Mouse (Mus musculus) hindbrain, embryonic 14.5 days (tissue): ENCODE results near the gene Map3k6. TPM values are rescaled to one million over a fixed set of nuclear protein-coding genes. Genes with fewer than 3 reads are reported as not detected.
A peak's percentile ranks its signal among the peaks of the same experiment; 100 is the strongest.

ENCODE experiments used
- ATAC-seq: fragments of 200-750 bp; cut with Nextera tagmentation; 2 replicates; pipeline ENCODE4 v1.8.0; 2017; ENCODE audit warnings: moderate number of reproducible peaks, mild to moderate bottlenecking, moderate TSS enrichment, moderate library complexity; ENCODE audit not compliant: low FRiP score
- DNase-seq: peaks from one replicate; pipeline ENCODE4 v3.0.0-alpha.2; 2015; ENCODE audit warnings: low spot score
- H3K27ac ChIP-seq: fragments of 300-500 bp; sonication (generic); 2 replicates; pipeline ENCODE4 v1.5.1; 2014; ENCODE audit warnings: mild to moderate bottlenecking, moderate library complexity
- H3K27me3 ChIP-seq: fragments of 300-500 bp; sonication (generic); 2 replicates; pipeline ENCODE4 v1.6.1; 2014; ENCODE audit warnings: mild to moderate bottlenecking, low read length, mixed read lengths; ENCODE audit not compliant: control insufficient read depth, insufficient read depth
- H3K36me3 ChIP-seq: fragments of 300-500 bp; sonication (generic); replicated peaks from 2 replicates; pipeline ENCODE4 v1.6.1; 2014; ENCODE audit not compliant: control insufficient read depth, insufficient read depth
- H3K4me1 ChIP-seq: fragments of 300-500 bp; sonication (generic); replicated peaks from 2 replicates; pipeline ENCODE4 v1.6.1; 2014; ENCODE audit warnings: antibody characterized with exemption, low read length, mixed read lengths; ENCODE audit not compliant: control insufficient read depth, insufficient read depth
- H3K4me2 ChIP-seq: fragments of 300-500 bp; sonication (generic); replicated peaks from 2 replicates; pipeline ENCODE4 v1.6.1; 2014; ENCODE audit warnings: mild to moderate bottlenecking, moderate library complexity
- H3K4me3 ChIP-seq: fragments of 300-500 bp; sonication (generic); replicated peaks from 2 replicates; pipeline ENCODE4 v1.5.1; 2014; ENCODE audit warnings: mild to moderate bottlenecking, low read length
- H3K9ac ChIP-seq: fragments of 300-500 bp; sonication (generic); 2 replicates; pipeline ENCODE4 v1.6.1; 2014
- H3K9me3 ChIP-seq: fragments of 300-500 bp; sonication (generic); 2 replicates; pipeline ENCODE4 v1.6.1; 2016; ENCODE audit warnings: low read length; ENCODE audit not compliant: control insufficient read depth
- WGBS: fragments of 180-500 bp; shearing (Covaris S2); extraction: QIAGEN DNeasy Blood & Tissue Kit; methylation state at CpG from one replicate; pipeline ENCODE4 v1.1.7; 2014; 5-methylcytosine and 5-hydroxymethylcytosine counted together
- polyA plus RNA-seq: library from polyadenylated mRNA; unstranded; fragments of >200 nt; fragmentation: Nextera tagmentation; extraction: Ambion mirVana; gene quantifications from 2 replicates; pipeline ENCODE4 v1.2.1, GENCODE M21; 2014

Map3k6 gene
- polyA plus RNA-seq, 1 experiment from 2014 or later: 1.7 TPM

DNA sequence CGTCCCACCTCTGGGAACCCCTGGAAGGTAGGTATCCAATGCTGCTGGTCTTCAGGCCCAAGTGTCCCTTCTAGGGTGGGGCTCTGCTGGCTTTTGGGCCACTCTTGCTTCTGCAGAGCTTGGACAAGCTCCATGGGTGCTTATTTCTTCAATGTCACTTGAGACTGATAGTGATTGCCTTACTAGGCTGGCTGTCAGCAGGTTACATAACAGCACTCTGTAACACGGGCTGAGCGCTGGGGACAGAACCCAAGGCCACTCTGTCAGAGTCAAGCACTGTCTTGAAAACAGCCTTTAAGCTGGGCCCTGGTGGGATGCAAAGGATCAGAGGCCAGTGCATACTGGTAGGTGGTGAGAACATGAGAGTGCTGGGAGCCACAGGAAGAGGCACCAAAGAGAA lies 24.7 kb downstream of the Map3k6 start:
- no peak overlapping the region for H3K4me2 ChIP-seq
- no peak overlapping the region for H3K27ac ChIP-seq
- 97% methylated on average over 3 of the region's 3 CpGs for WGBS
- H3K9me3 ChIP-seq: peaks cover 3% of the 10 kb centered on the region; the same call in 1 of the 2 replicates
- H3K27me3 ChIP-seq: no peaks in the 10 kb centered on the region
- no peaks in the 10 kb centered on the region for H3K4me1 ChIP-seq
- H3K4me3 ChIP-seq: no peak overlapping the region
- H3K36me3 ChIP-seq: peaks cover 60% of the 10 kb centered on the region
- DNase-seq (no peak), ATAC-seq (no peak)
- no peak overlapping the region for H3K9ac ChIP-seq

DNA sequence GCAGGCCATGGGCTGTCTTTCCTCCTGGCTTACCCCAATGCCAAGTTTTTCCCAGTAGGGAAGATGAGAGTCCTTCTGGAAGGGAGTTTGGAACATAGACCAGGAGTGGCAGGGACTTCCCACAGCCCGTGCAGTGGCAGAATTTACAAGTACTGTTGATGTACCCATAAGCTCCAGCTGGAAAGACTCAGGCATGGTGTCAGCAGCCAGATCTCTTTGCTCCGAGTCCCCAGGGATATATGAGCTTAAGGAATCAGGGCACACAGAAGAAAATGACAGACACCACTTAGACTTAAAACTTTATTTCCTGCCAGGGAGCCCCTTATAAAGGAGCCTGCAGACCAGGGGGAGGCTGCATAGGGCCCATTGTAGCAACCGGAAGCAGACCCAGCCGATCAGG lies 25.1 kb downstream of the Map3k6 start:
- Histone ChIP-seq H3K36me3 (peaks cover 62% of the 10 kb centered on the region), H3K27ac (no peak overlapping the region)
- whole genome bisulfite sequencing: 96% methylated on average over 4 of the region's 4 CpGs

DNA sequence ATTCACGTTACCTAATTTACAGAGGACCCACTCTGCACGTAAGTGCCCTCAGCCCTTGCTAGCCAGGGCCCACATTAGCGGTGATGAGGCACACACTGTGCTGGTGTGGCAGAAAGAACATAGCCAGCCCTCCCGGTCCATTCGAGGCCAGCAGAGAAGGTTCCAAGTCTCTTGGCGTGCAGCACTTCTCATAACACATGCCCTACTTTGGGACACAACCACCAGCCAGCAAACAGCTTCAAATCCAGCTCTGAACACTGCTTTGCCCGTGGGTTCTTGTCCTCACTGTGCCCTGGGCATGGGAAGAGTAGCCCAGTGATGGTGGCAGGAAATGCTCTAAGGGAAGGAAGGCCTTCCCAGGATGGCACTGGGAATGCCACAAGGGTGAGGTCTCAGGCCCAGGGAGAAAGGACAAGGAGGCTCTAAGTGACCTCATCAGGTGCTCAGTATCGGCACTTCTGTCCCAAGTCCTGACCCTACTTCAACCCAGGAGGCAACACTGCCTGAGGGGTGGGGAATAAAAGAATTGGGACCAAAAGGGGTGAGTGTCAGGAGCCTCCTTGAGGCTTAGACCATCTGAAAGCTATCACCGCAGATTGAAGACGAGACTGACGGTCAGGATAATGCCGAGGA lies 25.7 kb downstream of the Map3k6 start:
- peaks cover 64% of the 10 kb centered on the region for H3K36me3 ChIP-seq

More for the DNA sequence above, 25.1 kb downstream of the Map3k6 start:
- ATAC-seq: no peak
- H3K4me3 ChIP-seq: no peak overlapping the region
- DNase-seq: no peak
- H3K9me3 ChIP-seq: peaks cover 3% of the 10 kb centered on the region; the same call in 1 of the 2 replicates
- no peaks in the 10 kb centered on the region for H3K4me1 ChIP-seq
- no peaks in the 10 kb centered on the region for H3K27me3 ChIP-seq
- H3K9ac ChIP-seq: no peak overlapping the region
- no peak overlapping the region for H3K4me2 ChIP-seq

DNA sequence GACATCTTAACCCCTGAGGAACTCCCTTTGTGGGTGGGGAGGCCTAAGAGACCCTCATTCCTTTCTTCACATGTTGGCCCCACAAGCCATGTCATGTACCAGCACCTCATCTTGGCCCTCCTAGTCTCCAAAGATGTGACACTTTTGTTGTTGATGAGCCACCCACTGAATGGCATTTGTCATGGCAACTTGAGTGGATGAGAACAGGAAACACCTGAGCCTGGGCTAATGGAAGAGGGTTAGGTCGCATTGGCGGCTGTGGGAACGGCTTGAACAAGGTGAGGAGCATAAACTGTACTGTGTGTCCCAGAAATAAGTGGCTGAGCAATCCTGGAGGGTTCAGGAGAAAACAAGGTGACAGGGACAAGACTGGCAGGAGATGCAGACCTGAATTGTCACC lies 28.3 kb downstream of the Map3k6 start:
- Histone ChIP-seq H3K27me3 (no peaks in the 10 kb centered on the region), H3K9me3 (peaks cover 3% of the 10 kb centered on the region; the same call in 1 of the 2 replicates), H3K9ac (no peak overlapping the region), H3K36me3 (peaks cover 60% of the 10 kb centered on the region), H3K27ac (no peak overlapping the region), H3K4me1 (no peaks in the 10 kb centered on the region), H3K4me2 (no peak overlapping the region), H3K4me3 (no peak overlapping the region)
- ATAC-seq (no peak), DNase-seq (no peak)
- WGBS: 98% methylated on average over 3 of the region's 3 CpGs

More for the DNA sequence above, 25.7 kb downstream of the Map3k6 start:
- DNase-seq: no peak
- Histone ChIP-seq H3K4me1 (no peaks in the 10 kb centered on the region), H3K27ac (no peak overlapping the region), H3K9me3 (peaks cover 3% of the 10 kb centered on the region; the same call in 1 of the 2 replicates), H3K4me2 (no peak overlapping the region), H3K4me3 (no peak overlapping the region), H3K27me3 (no peaks in the 10 kb centered on the region), H3K9ac (no peak overlapping the region)
- no peak for ATAC-seq
- WGBS: 97% methylated on average over 12 of the region's 12 CpGs

DNA sequence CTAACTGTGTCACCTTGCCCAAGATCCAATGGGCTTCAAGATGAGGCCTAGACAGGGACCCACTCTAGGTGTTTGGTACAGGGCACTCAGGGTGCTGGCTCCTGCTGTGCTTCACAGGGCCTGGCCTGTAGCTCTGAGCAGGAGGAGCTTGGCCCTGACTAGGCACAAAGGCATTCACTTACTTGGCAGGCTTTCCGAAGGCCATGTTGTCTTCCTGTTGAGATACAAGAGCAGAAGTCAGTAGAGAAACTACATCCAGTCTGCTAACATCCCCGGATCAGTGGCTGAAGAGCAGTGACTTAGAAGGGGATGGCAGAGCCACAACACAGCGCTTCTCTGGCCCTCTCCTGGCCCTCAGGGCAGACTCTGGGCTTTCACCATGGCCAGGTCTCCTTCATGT lies 29.0 kb downstream of the Map3k6 start:
- no peaks in the 10 kb centered on the region for H3K27me3 ChIP-seq
- H3K27ac ChIP-seq: no peak overlapping the region
- no peaks in the 10 kb centered on the region for H3K4me1 ChIP-seq
- H3K9me3 ChIP-seq: no peaks in the 10 kb centered on the region
- H3K36me3 ChIP-seq: peaks cover 64% of the 10 kb centered on the region
- H3K9ac ChIP-seq: no peak overlapping the region
- ATAC-seq (no peak), DNase-seq (no peak)
- H3K4me3 ChIP-seq: no peak overlapping the region
- H3K4me2 ChIP-seq: no peak overlapping the region
- 90% methylated on average over 3 of the region's 3 CpGs for WGBS

DNA sequence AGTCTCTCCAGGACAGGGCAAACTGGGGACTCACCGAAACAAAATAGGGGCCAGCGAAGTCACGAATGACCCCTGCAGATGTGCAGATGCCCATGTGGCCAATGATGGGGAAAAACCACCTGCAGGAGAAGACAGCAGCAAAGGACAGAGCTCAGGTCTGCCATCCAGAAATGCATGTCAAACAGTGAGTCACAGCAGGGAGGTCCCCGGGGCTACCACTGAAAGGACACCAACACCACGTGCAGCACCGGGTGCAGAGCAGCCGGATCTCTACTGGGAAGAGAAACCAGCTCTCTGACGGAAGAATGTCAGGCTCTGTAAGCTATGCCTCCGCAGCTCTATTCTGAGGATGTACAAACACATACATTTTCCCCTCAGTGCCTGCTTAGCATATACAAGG lies 30.3 kb downstream of the Map3k6 start:
- Histone ChIP-seq H3K36me3 (peaks cover 51% of the 10 kb centered on the region), H3K9ac (no peak overlapping the region), H3K27me3 (no peaks in the 10 kb centered on the region), H3K4me3 (no peak overlapping the region), H3K27ac (no peak overlapping the region), H3K9me3 (no peaks in the 10 kb centered on the region), H3K4me2 (no peak overlapping the region), H3K4me1 (peaks cover 6% of the 10 kb centered on the region)
- WGBS: 90% methylated on average over 9 of the region's 9 CpGs
- ATAC-seq (no peak), DNase-seq (no peak)

DNA sequence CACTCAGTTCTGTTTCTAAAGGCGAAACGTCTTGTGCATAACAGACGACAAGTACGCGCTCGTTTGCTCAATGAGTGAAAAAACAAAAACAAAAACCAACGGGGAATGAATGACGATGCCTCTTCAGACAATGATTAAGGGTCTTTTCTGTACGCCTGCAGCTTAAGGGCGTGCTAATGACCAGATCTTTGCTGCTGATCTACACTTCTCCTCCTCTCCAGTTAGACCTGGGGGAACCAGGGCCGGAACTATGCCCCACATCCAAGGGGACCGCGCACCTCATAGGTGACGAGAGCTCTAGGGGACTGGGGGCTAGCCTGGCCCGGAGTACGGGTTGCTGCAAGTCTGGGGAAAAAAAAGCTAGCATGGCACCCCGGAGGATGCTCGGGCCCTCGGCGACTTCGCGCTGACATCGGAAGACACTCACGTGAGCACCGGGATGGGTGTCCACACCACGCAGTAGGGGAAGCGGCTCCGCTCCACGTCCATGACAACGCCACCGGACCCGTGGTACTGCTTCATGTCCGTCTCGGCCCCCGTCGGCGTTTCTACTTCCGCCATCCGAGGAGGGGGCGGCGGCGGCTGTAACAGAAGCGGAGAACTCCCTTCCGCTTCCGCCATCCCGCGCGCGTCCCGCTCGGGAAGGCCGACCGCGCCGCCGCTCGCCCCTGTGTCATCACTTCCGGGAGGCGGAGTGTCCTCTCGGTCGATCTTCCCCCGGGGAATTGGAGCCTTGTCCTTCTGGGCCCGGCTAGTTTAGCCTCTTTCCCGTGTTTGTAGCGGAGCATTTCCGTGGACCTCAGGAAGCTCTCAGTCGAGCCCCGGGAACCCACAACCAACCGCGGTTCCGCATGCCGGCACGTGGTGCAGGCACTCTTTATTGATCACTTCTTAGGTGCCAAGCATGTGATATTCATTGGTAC lies 36.7 kb downstream of the Map3k6 start, which contains the start of gene Tmem222:
Gene Tmem222 (minus strand): TSS at position 689 of the 923 bp plus-strand sequence.
- no peaks in the 10 kb centered on the region for H3K27me3 ChIP-seq
- H3K9ac ChIP-seq: peak within 1 kb of the TSS; percentile 89
- H3K9me3 ChIP-seq: no peaks in the 10 kb centered on the region
- peaks cover 4% of the 10 kb centered on the region; the same call in 1 of the 2 replicates for H3K36me3 ChIP-seq
- peak; percentile 97 for DNase-seq
- peak within 1 kb of the TSS; percentile 74 for H3K4me2 ChIP-seq
- under 1% methylated on average over 73 of the region's 73 CpGs for WGBS
- peak within 1 kb of the TSS; percentile 76 for H3K4me3 ChIP-seq
- peak within 1 kb of the TSS; percentile 93 for H3K27ac ChIP-seq
- peaks cover 22% of the 10 kb centered on the region for H3K4me1 ChIP-seq
- ATAC-seq: peak; percentile 93

DNA sequence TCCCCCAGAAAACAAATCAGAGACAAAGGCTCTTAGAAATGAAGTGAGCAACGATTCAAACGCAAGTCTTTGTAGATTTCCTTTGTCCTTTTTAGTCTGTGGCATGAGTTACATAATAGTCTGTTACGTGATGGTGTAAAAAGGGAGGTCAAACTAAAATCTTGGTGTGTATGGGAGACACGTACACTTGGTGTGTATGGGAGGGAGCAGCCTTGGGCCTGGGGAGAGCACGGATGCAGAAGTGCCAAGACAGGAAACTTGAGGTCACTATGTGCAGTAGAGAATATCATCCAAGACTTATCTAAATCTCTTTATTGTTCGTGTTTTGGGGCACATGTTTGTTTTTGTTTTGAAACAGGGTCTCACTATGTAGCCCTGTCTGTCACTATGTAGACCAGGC lies 37.4 kb downstream of the Map3k6 start:
- Histone ChIP-seq H3K36me3 (peaks cover 4% of the 10 kb centered on the region; the same call in 1 of the 2 replicates), H3K4me3 (peak overlapping the region; percentile 76), H3K4me2 (peak overlapping the region; percentile 74), H3K9me3 (no peaks in the 10 kb centered on the region), H3K4me1 (peaks cover 26% of the 10 kb centered on the region), H3K27ac (peak overlapping the region; percentile 93), H3K27me3 (no peaks in the 10 kb centered on the region), H3K9ac (peak overlapping the region; percentile 89)
- ATAC-seq (0 out of 2 replicates have a peak, but pooled peaks have one; percentile 7), DNase-seq (no peak)
- 32% methylated on average over 6 of the region's 6 CpGs for WGBS

DNA sequence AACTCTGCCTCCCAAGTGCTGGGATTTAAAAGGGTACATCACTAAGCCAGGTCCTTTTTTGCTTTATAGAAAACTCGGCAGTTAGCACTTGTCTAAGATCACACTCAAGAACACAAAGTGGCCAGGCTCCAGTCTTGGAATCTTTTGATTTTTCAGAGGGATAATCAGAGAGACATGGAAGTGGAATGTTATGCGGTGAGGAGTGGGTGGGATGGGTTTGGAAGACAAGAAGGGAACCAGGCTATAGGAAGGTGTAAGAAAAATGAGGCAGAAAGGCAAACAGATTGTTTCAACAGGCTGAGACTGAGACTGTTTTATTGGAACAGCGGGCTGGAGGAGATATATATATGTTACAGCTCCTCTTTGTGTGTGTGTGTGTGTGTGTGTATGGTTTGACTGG lies 37.9 kb downstream of the Map3k6 start:
- Histone ChIP-seq H3K4me2 (peak overlapping the region; percentile 74), H3K9ac (peak overlapping the region; percentile 89), H3K9me3 (no peaks in the 10 kb centered on the region), H3K36me3 (peaks cover 4% of the 10 kb centered on the region; the same call in 1 of the 2 replicates), H3K4me3 (peak overlapping the region; percentile 76), H3K27me3 (no peaks in the 10 kb centered on the region), H3K27ac (peak overlapping the region; percentile 93), H3K4me1 (peaks cover 26% of the 10 kb centered on the region)
- ATAC-seq: no peak
- no peak for DNase-seq
- 88% methylated on average over 3 of the region's 3 CpGs for WGBS
